Mouse (Mus musculus): ENCODE measurements around the gene Olfr12. TPM values are rescaled to one million over a fixed set of nuclear protein-coding genes. Genes with fewer than 3 reads are reported as not detected.

The Olfr12 gene
- not detected for total RNA-seq (2022)

DNA sequence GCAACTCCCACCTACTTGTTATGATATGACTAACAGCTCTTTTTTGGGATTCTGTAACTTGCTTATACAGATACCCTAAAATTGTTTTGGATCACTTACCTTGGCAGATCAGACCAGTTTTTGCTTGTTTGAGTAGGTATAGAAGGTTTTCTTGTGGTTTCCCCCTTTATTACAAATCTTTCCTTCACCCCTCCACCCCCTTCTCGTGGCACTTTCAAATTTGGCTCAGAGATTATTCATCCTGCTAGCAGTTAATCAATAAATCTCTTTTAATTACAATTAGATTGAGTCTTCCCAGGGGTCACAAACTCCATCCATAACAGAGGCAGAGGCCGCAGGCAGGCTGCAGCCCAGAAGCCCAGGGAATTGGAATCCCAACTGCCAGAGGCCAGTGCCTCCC lies at the start of gene Olfr12:
Gene Olfr12 (plus strand): TSS at position 301 of the 400 bp plus-strand sequence.
- no peak for DNase-seq (ENCODE audit: low spot score in 2 of 2)

DNA sequence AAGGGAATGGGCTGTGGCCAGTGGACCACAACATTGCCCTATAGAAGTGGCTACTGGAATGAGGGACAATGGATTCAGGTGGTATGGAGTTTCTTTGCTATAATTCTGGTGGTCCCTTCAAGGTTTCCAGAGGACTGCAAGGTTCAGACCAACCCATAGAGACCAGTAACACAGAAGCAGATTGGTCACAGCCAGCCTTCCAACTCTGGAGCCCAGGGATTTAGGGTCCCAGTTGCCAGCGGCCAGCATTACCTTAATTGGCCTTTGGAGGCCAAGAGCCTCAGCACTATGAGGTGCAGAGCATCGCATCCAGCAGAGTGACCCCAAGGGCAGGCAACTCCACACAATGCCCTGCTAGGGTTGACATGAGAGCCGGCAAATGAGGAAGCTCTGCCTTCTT lies 46.6 kb upstream of the Olfr12 start, which contains the start of gene Olfr1413:
Gene Olfr1413 (plus strand): TSS at position 301 of the 400 bp plus-strand sequence.
- no peak for DNase-seq (ENCODE audit: low spot score in 2 of 2)

DNA sequence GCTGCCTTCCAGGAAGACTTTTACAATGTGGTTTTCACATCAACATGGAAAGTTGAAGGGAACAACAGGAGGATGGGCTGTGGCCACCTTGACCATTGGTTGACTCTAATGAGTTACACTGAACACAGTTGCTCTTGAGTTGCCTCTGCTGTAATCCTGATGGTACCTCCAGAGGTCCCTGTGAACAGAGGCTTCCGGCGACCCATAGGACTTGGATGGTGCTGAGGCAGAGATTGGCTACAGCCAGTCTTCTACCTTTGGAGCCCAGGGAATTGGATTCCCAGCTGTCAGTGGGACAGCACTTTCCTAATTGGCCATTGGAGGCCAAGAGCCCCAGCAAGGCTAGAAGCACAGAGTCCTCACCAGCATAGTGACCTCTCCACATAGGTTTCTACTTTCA lies 32.1 kb upstream of the Olfr12 start, which contains the start of gene Olfr1412:
Gene Olfr1412 (plus strand): TSS at position 301 of the 400 bp plus-strand sequence.
- DNase-seq (ENCODE audit: low spot score in 2 of 2): no peak

- no peak for DNase-seq (ENCODE audit: low spot score in 2 of 2)
Observed at GRCm38 (mm10) chr1:92594111-92594510, 23.5 kb upstream of the Olfr12 start, which contains the start of gene Olfr1411. Olfr1411 (plus strand) TSS chr1:92594411.

DNA sequence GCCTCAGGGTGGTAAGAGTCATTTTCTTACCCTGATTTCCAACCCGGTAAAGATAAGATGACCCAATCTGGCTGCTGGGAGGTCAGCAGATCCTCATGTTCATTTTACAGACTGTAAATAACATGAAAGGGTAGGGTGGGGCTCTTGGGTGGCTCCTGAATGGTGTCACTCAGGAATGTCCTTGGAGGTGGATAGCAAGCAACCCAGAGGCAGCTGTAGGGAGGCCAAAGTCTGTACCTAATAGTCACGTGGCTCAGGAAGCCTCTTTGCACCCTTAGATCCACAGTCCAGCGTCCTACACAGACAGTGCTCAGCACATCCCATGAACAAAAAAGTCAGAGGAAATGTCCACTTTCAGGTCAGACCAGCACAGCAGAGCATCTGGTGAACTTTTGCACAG lies 21.6 kb upstream of the Olfr12 start:
- no peak for DNase-seq (ENCODE audit: low spot score in 2 of 2)

- DNase-seq (ENCODE audit: low spot score in 2 of 2): no peak
Observed at GRCm38 (mm10) chr1:92605482-92605881, 12.1 kb upstream of the Olfr12 start, which contains the start of gene Olfr1410. Olfr1410 (plus strand) TSS chr1:92605782.

DNA sequence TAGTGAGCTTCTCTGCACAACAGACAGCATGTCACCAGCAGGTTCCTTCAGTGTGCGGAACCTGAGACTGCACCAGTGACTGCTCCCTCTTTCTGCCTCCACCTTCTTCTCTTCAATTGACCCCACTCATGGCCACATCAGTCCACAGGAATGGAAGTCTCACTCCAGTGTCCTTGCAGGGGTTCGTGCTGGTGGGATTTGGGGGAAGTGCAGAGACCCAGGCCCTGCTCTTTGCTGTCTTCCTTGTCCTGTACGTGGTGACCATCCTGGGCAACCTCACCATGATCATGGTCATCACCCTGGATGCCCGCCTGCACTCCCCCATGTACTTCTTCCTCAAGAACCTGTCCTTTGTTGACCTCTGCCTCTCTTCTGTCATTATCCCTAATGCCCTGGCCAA lies 9.9 kb upstream of the Olfr12 start:
- no peak for DNase-seq (ENCODE audit: low spot score in 2 of 2)

- peak in 1 of 2 experiments; percentile 6 for DNase-seq (ENCODE audit: low spot score in 2 of 2)
Observed at GRCm38 (mm10) chr1:92611008-92611407, 6.6 kb upstream of the Olfr12 start.

- no peak for DNase-seq (ENCODE audit: low spot score in 2 of 2)
Observed at GRCm38 (mm10) chr1:92613175-92613574, 4.4 kb upstream of the Olfr12 start.

GRCm38 (mm10) chr1:92614516-92614915 lies 3.1 kb upstream of the Olfr12 start:
- DNase-seq (ENCODE audit: low spot score in 2 of 2): no peak

- DNase-seq (ENCODE audit: low spot score in 2 of 2): no peak
Observed at GRCm38 (mm10) chr1:92616046-92616445, 1.5 kb upstream of the Olfr12 start.

DNA sequence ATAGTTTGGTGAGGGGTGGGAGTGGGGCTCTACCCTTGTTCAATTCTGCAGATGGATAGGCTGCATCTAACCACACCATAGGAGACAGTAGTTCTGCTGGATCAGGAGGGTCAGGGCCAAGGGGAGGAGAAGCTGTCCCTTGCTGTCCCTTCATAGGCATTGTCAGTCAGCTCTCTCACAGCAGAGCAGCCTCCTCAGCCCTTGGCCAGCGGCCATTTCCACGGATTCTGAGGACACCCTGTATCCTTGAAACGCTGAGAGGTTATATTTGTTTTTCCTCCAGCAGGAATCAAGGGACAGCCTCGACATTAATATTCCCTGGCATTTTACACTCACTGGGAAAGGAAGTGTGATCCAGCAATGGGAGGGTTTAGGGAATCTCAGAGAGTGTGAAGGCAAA lies 772 bp downstream of the Olfr12 start:
- DNase-seq (ENCODE audit: low spot score in 2 of 2): no peak

DNA sequence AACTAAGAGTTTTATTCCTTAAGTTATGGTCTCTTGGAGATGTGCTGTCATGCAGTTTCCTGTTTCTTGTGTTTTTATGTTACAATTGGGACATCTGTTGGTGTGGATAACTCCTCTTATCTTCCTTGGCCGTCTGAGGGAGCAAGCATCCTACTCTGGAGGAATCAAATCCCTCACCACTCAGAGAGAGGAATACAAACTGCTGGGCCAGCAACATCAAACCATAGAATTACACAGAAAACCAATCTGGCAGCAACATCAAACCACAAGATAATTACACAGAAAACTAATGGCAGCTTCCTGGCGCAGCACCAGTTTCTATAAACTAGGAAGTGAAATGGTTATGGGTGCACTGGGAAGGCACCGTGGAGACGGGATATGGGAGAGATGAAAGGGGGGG lies 10.6 kb downstream of the Olfr12 start:
- DNase-seq (ENCODE audit: low spot score in 2 of 2): no peak

DNA sequence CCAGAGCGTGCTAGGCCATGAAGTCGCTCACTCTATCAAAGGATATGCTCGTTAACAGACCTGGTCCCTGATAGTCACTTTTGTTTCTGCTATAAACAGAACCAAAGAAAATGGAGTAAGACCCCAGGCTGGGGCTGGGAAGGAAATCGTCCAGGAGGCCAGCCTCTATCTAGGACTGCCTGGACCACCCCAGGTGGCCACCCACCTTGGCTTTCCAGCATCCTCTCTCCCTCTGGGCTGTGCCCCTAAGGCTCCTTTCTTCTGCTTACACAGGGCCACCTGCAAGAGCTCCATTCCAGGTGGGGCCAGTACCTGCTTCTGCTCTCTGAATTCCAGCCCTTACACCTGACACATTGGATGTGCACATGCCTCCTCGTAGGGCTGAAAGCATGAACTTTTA lies 14.6 kb downstream of the Olfr12 start:
- DNase-seq (ENCODE audit: low spot score in 2 of 2): no peak

DNA sequence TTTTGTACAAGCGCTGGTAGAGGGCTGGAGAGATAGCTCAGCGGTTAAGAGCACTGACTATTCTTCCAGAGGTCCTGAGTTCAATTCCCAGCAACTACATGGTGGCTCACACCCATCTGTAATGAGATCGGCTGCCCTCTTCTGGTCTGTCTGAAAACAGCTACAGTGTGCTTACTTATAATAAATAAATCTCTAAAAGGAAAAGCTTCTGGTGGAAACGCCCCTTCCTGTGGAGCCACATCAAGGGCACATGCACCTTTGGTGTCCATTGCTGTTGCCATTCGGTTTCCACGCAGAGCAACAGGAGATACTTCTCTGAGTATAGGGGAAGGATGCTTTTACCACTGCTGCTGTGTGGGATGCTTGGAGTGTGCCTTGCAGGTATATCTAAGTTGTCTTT lies 15.4 kb downstream of the Olfr12 start:
- no peak for DNase-seq (ENCODE audit: low spot score in 2 of 2)

- DNase-seq (ENCODE audit: low spot score in 2 of 2): no peak
Observed at GRCm38 (mm10) chr1:92633726-92634125, 16.1 kb downstream of the Olfr12 start.

DNA sequence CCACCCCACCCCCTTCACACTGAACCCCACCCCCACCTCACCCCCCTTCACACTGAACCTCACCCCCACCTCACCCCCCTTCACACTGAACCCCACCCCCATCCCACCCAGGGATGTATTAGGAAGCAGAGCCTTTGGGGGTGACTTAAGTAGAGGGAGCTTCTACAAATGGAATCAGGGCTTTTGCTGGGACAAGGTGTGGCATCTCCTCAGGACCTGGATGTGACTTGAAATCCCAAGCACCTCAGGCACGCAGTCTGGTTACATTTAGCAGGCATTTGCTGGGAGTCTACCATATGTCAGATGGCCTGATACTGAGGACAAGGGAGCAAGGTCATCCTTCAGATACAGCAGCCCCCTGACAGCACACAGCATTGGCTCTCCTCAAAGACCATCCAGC lies 17.0 kb downstream of the Olfr12 start:
- no peak for DNase-seq (ENCODE audit: low spot score in 2 of 2)

DNA sequence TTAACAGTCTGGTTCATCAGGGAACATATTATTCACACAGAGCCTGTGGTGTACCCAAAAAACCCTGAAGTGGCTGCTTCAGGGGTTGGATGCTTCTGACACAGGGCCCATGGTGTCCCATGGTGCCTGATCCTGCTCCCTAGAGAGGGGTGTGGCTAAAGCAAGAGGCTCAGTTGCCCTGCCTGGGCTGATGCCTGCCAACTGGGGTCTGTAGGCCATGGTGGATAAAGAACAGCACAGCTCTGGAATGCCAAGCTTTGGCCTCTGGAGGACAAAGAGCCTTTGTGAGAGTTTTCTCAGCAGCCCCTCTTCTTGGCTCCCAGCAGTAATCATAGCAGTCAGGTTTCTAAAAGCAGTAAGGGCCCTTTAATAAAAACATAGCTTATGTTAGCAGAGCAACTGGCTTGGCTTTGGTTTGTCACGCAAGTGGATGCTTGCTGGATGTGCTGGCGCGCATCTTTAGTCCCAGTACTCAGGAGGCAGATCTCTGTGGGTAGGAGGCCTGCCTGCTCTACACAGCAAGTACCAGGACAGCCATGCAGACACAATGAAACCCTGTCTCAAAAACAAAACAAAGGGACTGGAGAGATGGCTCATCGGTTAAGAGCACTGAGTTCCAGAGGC lies 17.5 kb downstream of the Olfr12 start:
- no peak for DNase-seq (ENCODE audit: low spot score in 2 of 2)

GRCm38 (mm10) chr1:92636015-92636414 lies 18.4 kb downstream of the Olfr12 start:
- no peak for DNase-seq (ENCODE audit: low spot score in 2 of 2)

DNA sequence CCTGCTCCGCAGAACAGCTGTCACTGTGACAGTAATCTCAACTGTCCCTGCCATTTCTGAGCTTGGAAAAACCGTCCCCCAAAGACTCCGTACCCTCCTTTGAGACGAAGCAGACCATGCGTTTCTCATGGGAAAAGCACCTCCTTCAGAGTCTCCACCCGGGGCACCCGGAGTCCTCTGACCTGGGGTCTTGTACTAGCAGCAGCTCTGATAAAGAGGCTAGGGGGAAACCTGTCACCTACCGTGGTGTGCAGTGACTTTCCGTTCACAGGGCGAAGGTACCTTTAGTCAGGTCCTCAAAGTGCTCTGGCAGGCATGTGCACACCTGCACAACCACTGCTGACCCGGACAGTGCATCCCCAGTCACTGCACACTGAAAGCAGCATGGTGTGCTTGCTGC lies 19.1 kb downstream of the Olfr12 start:
- no peak for DNase-seq (ENCODE audit: low spot score in 2 of 2)

GRCm38 (mm10) chr1:92637501-92638172 lies 20.0 kb downstream of the Olfr12 start:
- no peak for DNase-seq (ENCODE audit: low spot score in 2 of 2)

GRCm38 (mm10) chr1:92638181-92638580 lies 20.6 kb downstream of the Olfr12 start:
- no peak for DNase-seq (ENCODE audit: low spot score in 2 of 2)

DNA sequence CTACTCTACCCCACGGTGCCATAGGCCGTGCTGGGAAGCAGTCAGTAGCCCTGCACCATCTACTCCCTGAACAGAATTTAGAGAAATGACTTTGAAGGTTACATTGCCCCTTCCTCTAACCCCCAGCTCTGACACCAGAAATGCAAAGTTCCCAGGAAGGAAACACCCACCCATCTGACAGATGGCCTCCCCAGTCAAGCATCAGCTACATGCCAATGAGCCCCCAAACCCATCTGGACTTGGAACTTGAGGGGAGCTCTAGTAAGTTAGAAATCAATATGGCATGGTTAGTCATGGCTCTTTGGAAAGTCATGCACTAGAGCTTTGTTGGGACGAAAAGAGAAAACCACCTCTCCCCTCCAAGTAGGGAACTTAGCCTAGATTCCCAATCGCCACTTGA lies 21.1 kb downstream of the Olfr12 start:
- no peak for DNase-seq (ENCODE audit: low spot score in 2 of 2)
